Mouse (Mus musculus) heart, embryonic 15.5 days (tissue): ENCODE results near the gene C530008M17Rik. TPM values are rescaled to one million over a fixed set of nuclear protein-coding genes. Genes with fewer than 3 reads are reported as not detected.
"Not testable (repeated sequence)": the region's sequence is repeated elsewhere in the genome, so short reads cannot be mapped to it uniquely, and the experiment has no call there.

Source experiments
- ATAC-seq: fragments of 200-750 bp; cut with Nextera tagmentation; replicated peaks from 2 replicates; pipeline ENCODE4 v1.8.0; 2017; ENCODE audit warnings: low read depth, moderate TSS enrichment; ENCODE audit not compliant: insufficient number of reproducible peaks, insufficient read depth, low FRiP score
- H3K27ac ChIP-seq: fragments of 300-500 bp; sonication (generic); 2 replicates; pipeline ENCODE4 v1.5.1; 2015; ENCODE audit warnings: mild to moderate bottlenecking, inconsistent platforms
- H3K27me3 ChIP-seq: fragments of 300-500 bp; sonication (generic); 2 replicates; pipeline ENCODE4 v1.6.1; 2015; ENCODE audit warnings: inconsistent platforms
- H3K36me3 ChIP-seq: fragments of 300-500 bp; sonication (generic); 2 replicates; pipeline ENCODE4 v1.6.1; 2015; ENCODE audit warnings: mild to moderate bottlenecking, inconsistent platforms
- H3K4me1 ChIP-seq: fragments of 300-500 bp; sonication (generic); replicated peaks from 2 replicates; pipeline ENCODE4 v1.6.1; 2015; ENCODE audit warnings: inconsistent platforms
- H3K4me2 ChIP-seq: fragments of 300-500 bp; sonication (generic); 2 replicates; pipeline ENCODE4 v1.6.1; 2015; ENCODE audit warnings: inconsistent platforms, mild to moderate bottlenecking, moderate library complexity
- H3K4me3 ChIP-seq: fragments of 300-500 bp; sonication (generic); 2 replicates; pipeline ENCODE4 v1.5.1; 2015; ENCODE audit warnings: mild to moderate bottlenecking, inconsistent platforms
- H3K9ac ChIP-seq: fragments of 300-500 bp; sonication (generic); 2 replicates; pipeline ENCODE4 v1.6.1; 2015; ENCODE audit warnings: mild to moderate bottlenecking, inconsistent platforms
- H3K9me3 ChIP-seq: fragments of 300-500 bp; sonication (generic); replicated peaks from 2 replicates; pipeline ENCODE4 v1.6.1; 2016; ENCODE audit warnings: inconsistent platforms
- WGBS: fragments of 180-500 bp; shearing (Covaris S2); methylation state at CpG from one replicate; pipeline ENCODE4 v1.1.7; 2015; ENCODE audit warnings: mixed read lengths; 5-methylcytosine and 5-hydroxymethylcytosine counted together
- polyA plus RNA-seq: library from polyadenylated mRNA; unstranded; fragments of >200 nt; fragmentation: Nextera tagmentation; extraction: Ambion mirVana; gene quantifications from 2 replicates; pipeline ENCODE4 v1.2.1, GENCODE M21; 2015

The C530008M17Rik gene
- polyA plus RNA-seq, 1 experiment from 2014 or later: 32.4 TPM

- WGBS: 70% methylated on average over 3 of the region's 3 CpGs
These were observed 254.5 kb downstream of the C530008M17Rik start for GRCm38 (mm10) chr5:76910807-76911206.

DNA sequence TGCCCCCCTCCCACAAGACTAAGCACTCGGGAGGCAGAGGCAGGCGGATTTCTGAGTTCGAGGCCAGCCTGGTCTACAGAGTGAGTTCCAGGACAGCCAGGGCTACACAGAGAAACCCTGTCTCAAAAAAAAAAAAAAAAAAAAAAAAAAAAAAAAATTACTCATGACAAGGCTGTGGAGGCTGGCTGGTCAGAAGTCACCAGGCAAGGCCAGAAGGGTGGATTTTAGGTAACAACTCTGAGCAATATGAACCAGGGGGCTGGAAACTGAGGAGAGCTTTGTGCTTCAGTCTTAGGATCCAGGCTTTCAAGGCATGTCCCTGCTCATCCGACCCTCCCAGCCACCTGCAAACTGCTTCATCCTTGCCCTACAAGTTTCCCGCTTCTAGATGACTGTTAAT lies 256.2 kb downstream of the C530008M17Rik start:
- H3K9me3 ChIP-seq, H3K27ac ChIP-seq, H3K27me3 ChIP-seq, H3K9ac ChIP-seq, ATAC-seq, H3K4me3 ChIP-seq, H3K4me1 ChIP-seq, H3K4me2 ChIP-seq: not testable (repeated sequence)
- peaks cover 17% of the 10 kb centered on the region; the same call in 1 of the 2 replicates for H3K36me3 ChIP-seq
- 91% methylated on average over 5 of the region's 5 CpGs for WGBS

More at GRCm38 (mm10) chr5:76910807-76911206, 254.5 kb downstream of the C530008M17Rik start:
- Histone ChIP-seq H3K9me3 (no peaks in the 10 kb centered on the region), H3K27me3 (no peaks in the 10 kb centered on the region), H3K4me3 (no peak overlapping the region), H3K36me3 (peaks cover 14% of the 10 kb centered on the region; the same call in 1 of the 2 replicates), H3K27ac (no peak overlapping the region), H3K4me1 (peaks cover 6% of the 10 kb centered on the region; the same call in 1 of the 2 replicates), H3K9ac (no peak overlapping the region), H3K4me2 (no peak overlapping the region)
- ATAC-seq: no peak

DNA sequence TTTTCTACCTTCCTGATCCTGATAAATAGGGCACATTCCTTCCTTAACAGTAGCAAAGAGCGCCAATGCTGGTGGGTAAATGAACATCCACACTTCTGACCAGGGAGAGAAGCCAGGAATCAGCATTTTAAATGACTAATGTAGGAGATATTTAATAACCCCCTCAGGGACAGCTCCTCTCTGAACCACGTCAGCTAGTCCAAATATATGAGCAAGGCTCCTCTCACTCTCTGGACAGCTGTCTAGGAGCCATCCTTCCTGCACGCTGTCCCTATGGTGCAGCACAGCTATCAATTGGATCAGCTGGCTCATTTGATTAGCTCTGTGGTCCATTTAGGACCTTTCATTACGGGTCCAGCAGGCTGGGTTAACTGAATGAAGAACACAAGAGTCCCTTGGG lies 266.5 kb downstream of the C530008M17Rik start:
- Histone ChIP-seq H3K9ac (no peak overlapping the region), H3K4me1 (peaks cover 4% of the 10 kb centered on the region; the same call in 1 of the 2 replicates), H3K27ac (no peak overlapping the region), H3K4me3 (no peak overlapping the region), H3K4me2 (no peak overlapping the region), H3K9me3 (no peaks in the 10 kb centered on the region), H3K27me3 (no peaks in the 10 kb centered on the region), H3K36me3 (peaks cover 63% of the 10 kb centered on the region)
- WGBS: 87% methylated on average over 4 of the region's 4 CpGs
- ATAC-seq: no peak

Other genes with a start within 250 kb of the C530008M17Rik start
- not detected in 2 replicates for gene Gm7271, start 172.5 kb upstream of the C530008M17Rik start, polyA plus RNA-seq
- 19.0 and 23.0 TPM in 2 replicates for gene Exoc1, start 127.2 kb upstream of the C530008M17Rik start, polyA plus RNA-seq
- 4.2 and 5.1 TPM in 2 replicates for gene Cep135, start 67.8 kb upstream of the C530008M17Rik start, polyA plus RNA-seq
- gene Aasdh, start 249.0 kb downstream of the C530008M17Rik start, polyA plus RNA-seq: 13.9 and 14.1 TPM in 2 replicates